Mouse (Mus musculus): ENCODE results near the gene Tex33. TPM values are rescaled to one million over a fixed set of nuclear protein-coding genes. Genes with fewer than 3 reads are reported as not detected.

Tex33 gene
- polyA plus RNA-seq, 1 experiment from 2014 or later, result not detected

GRCm38 (mm10) chr15:78374204-78374603, 21.5 kb downstream of the Tex33 start:
- H3K36me3 ChIP-seq (ENCODE audit: control insufficient read depth, insufficient read depth), result no peaks in the 10 kb centered on the region
- no peak overlapping the region for H3K27ac ChIP-seq (ENCODE audit: low read length)
- no peak overlapping the region for H3K4me3 ChIP-seq (ENCODE audit: low read depth, low read length)
- H3K4me2 ChIP-seq (ENCODE audit: low read depth, low read length), result no peak overlapping the region
- H3K9me3 ChIP-seq (replicated peaks; ENCODE audit: control insufficient read depth, low read length), result no peaks in the 10 kb centered on the region
- 51% methylated on average over 3 of the region's 3 CpGs for WGBS (ENCODE audit: insufficient replicate concordance)
- no peaks in the 10 kb centered on the region; the same call in 1 of the 2 replicates for H3K4me1 ChIP-seq (ENCODE audit: control insufficient read depth, low read depth, low read length)
- ATAC-seq (ENCODE audit: low read depth), result no peak
- peaks cover 4% of the 10 kb centered on the region; the same call in 1 of the 2 replicates for H3K27me3 ChIP-seq (ENCODE audit: control insufficient read depth, insufficient read depth, low read depth, low read length)
- no peak overlapping the region for H3K9ac ChIP-seq (ENCODE audit: low read depth, low read length)

- Histone ChIP-seq H3K9ac (ENCODE audit: low read depth, low read length) (no peak overlapping the region), H3K4me1 (ENCODE audit: control insufficient read depth, low read depth, low read length) (peaks cover 2% of the 10 kb centered on the region; the same call in 1 of the 2 replicates), H3K27me3 (ENCODE audit: control insufficient read depth, insufficient read depth, low read depth, low read length) (peaks cover 4% of the 10 kb centered on the region; the same call in 1 of the 2 replicates), H3K36me3 (ENCODE audit: control insufficient read depth, insufficient read depth) (no peaks in the 10 kb centered on the region), H3K4me3 (ENCODE audit: low read depth, low read length) (no peak overlapping the region), H3K27ac (ENCODE audit: low read length) (no peak overlapping the region), H3K4me2 (ENCODE audit: low read depth, low read length) (no peak overlapping the region), H3K9me3 (replicated peaks; ENCODE audit: control insufficient read depth, low read length) (no peaks in the 10 kb centered on the region)
- 56% methylated on average over 3 of the region's 3 CpGs for WGBS (ENCODE audit: insufficient replicate concordance)
- no peak for ATAC-seq (ENCODE audit: low read depth)
Observed at GRCm38 (mm10) chr15:78372796-78373195, 22.9 kb downstream of the Tex33 start.

- H3K27ac ChIP-seq (ENCODE audit: low read length), result peak overlapping the region; percentile 55
- peaks cover 2% of the 10 kb centered on the region; the same call in 1 of the 2 replicates for H3K4me1 ChIP-seq (ENCODE audit: control insufficient read depth, low read depth, low read length)
- no peak overlapping the region for H3K4me3 ChIP-seq (ENCODE audit: low read depth, low read length)
- no peak overlapping the region for H3K9ac ChIP-seq (ENCODE audit: low read depth, low read length)
- H3K36me3 ChIP-seq (ENCODE audit: control insufficient read depth, insufficient read depth), result no peaks in the 10 kb centered on the region
- H3K27me3 ChIP-seq (ENCODE audit: control insufficient read depth, insufficient read depth, low read depth, low read length), result peaks cover 4% of the 10 kb centered on the region; the same call in 1 of the 2 replicates
- no peaks in the 10 kb centered on the region for H3K9me3 ChIP-seq (replicated peaks; ENCODE audit: control insufficient read depth, low read length)
- 76% methylated on average over 1 of the region's 1 CpGs for WGBS (ENCODE audit: insufficient replicate concordance)
- no peak overlapping the region for H3K4me2 ChIP-seq (ENCODE audit: low read depth, low read length)
- no peak for ATAC-seq (ENCODE audit: low read depth)
Observed at GRCm38 (mm10) chr15:78369641-78370040, 26.1 kb downstream of the Tex33 start.

- H3K27me3 ChIP-seq (ENCODE audit: control insufficient read depth, insufficient read depth, low read depth, low read length), result peaks cover 4% of the 10 kb centered on the region; the same call in 1 of the 2 replicates
- peaks cover 2% of the 10 kb centered on the region; the same call in 1 of the 2 replicates for H3K4me1 ChIP-seq (ENCODE audit: control insufficient read depth, low read depth, low read length)
- no peak overlapping the region for H3K4me3 ChIP-seq (ENCODE audit: low read depth, low read length)
- WGBS (ENCODE audit: insufficient replicate concordance), result 3% methylated on average over 8 of the region's 8 CpGs
- H3K27ac ChIP-seq (ENCODE audit: low read length), result peak overlapping the region; percentile 59
- no peak overlapping the region for H3K4me2 ChIP-seq (ENCODE audit: low read depth, low read length)
- peak; percentile 93 for ATAC-seq (ENCODE audit: low read depth)
- no peaks in the 10 kb centered on the region for H3K9me3 ChIP-seq (replicated peaks; ENCODE audit: control insufficient read depth, low read length)
- no peaks in the 10 kb centered on the region for H3K36me3 ChIP-seq (ENCODE audit: control insufficient read depth, insufficient read depth)
- no peak overlapping the region for H3K9ac ChIP-seq (ENCODE audit: low read depth, low read length)
Observed at GRCm38 (mm10) chr15:78368926-78369346, 26.8 kb downstream of the Tex33 start.

GRCm38 (mm10) chr15:78367811-78368210, 27.9 kb downstream of the Tex33 start:
- peaks cover 2% of the 10 kb centered on the region; the same call in 1 of the 2 replicates for H3K4me1 ChIP-seq (ENCODE audit: control insufficient read depth, low read depth, low read length)
- no peak for ATAC-seq (ENCODE audit: low read depth)
- H3K27ac ChIP-seq (ENCODE audit: low read length), result no peak overlapping the region
- peaks cover 4% of the 10 kb centered on the region; the same call in 1 of the 2 replicates for H3K27me3 ChIP-seq (ENCODE audit: control insufficient read depth, insufficient read depth, low read depth, low read length)
- no peaks in the 10 kb centered on the region for H3K36me3 ChIP-seq (ENCODE audit: control insufficient read depth, insufficient read depth)
- no peaks in the 10 kb centered on the region for H3K9me3 ChIP-seq (replicated peaks; ENCODE audit: control insufficient read depth, low read length)
- 34% methylated on average over 3 of the region's 3 CpGs for WGBS (ENCODE audit: insufficient replicate concordance)
- no peak overlapping the region for H3K4me2 ChIP-seq (ENCODE audit: low read depth, low read length)
- H3K4me3 ChIP-seq (ENCODE audit: low read depth, low read length), result no peak overlapping the region
- no peak overlapping the region for H3K9ac ChIP-seq (ENCODE audit: low read depth, low read length)

GRCm38 (mm10) chr15:78366875-78367274, 28.8 kb downstream of the Tex33 start:
- Histone ChIP-seq H3K4me3 (ENCODE audit: low read depth, low read length) (no peak overlapping the region), H3K4me1 (ENCODE audit: control insufficient read depth, low read depth, low read length) (peaks cover 2% of the 10 kb centered on the region; the same call in 1 of the 2 replicates), H3K4me2 (ENCODE audit: low read depth, low read length) (no peak overlapping the region), H3K27ac (ENCODE audit: low read length) (no peak overlapping the region), H3K9ac (ENCODE audit: low read depth, low read length) (no peak overlapping the region), H3K27me3 (ENCODE audit: control insufficient read depth, insufficient read depth, low read depth, low read length) (peaks cover 4% of the 10 kb centered on the region; the same call in 1 of the 2 replicates), H3K36me3 (ENCODE audit: control insufficient read depth, insufficient read depth) (no peaks in the 10 kb centered on the region), H3K9me3 (replicated peaks; ENCODE audit: control insufficient read depth, low read length) (no peaks in the 10 kb centered on the region)
- ATAC-seq (ENCODE audit: low read depth), result no peak
- 68% methylated on average over 8 of the region's 8 CpGs for whole genome bisulfite sequencing (ENCODE audit: insufficient replicate concordance)

GRCm38 (mm10) chr15:78365916-78366315, 29.8 kb downstream of the Tex33 start:
- H3K9ac ChIP-seq (ENCODE audit: low read depth, low read length), result no peak overlapping the region
- no peak overlapping the region for H3K4me2 ChIP-seq (ENCODE audit: low read depth, low read length)
- no peak overlapping the region for H3K4me3 ChIP-seq (ENCODE audit: low read depth, low read length)
- WGBS (ENCODE audit: insufficient replicate concordance), result 35% methylated on average over 2 of the region's 2 CpGs
- ATAC-seq (ENCODE audit: low read depth), result no peak
- H3K27ac ChIP-seq (ENCODE audit: low read length), result no peak overlapping the region
- H3K4me1 ChIP-seq (ENCODE audit: control insufficient read depth, low read depth, low read length), result peaks cover 2% of the 10 kb centered on the region; the same call in 1 of the 2 replicates
- H3K36me3 ChIP-seq (ENCODE audit: control insufficient read depth, insufficient read depth), result no peaks in the 10 kb centered on the region
- H3K27me3 ChIP-seq (ENCODE audit: control insufficient read depth, insufficient read depth, low read depth, low read length), result peaks cover 4% of the 10 kb centered on the region; the same call in 1 of the 2 replicates
- H3K9me3 ChIP-seq (replicated peaks; ENCODE audit: control insufficient read depth, low read length), result no peaks in the 10 kb centered on the region

- Histone ChIP-seq H3K4me3 (ENCODE audit: low read depth, low read length) (no peak overlapping the region), H3K27ac (ENCODE audit: low read length) (no peak overlapping the region), H3K4me2 (ENCODE audit: low read depth, low read length) (no peak overlapping the region), H3K9ac (ENCODE audit: low read depth, low read length) (no peak overlapping the region), H3K36me3 (ENCODE audit: control insufficient read depth, insufficient read depth) (no peaks in the 10 kb centered on the region), H3K27me3 (ENCODE audit: control insufficient read depth, insufficient read depth, low read depth, low read length) (no peaks in the 10 kb centered on the region), H3K9me3 (replicated peaks; ENCODE audit: control insufficient read depth, low read length) (no peaks in the 10 kb centered on the region), H3K4me1 (ENCODE audit: control insufficient read depth, low read depth, low read length) (no peaks in the 10 kb centered on the region)
- 61% methylated on average over 5 of the region's 5 CpGs for WGBS (ENCODE audit: insufficient replicate concordance)
- ATAC-seq (ENCODE audit: low read depth), result no peak
Observed at GRCm38 (mm10) chr15:78355548-78355947, 40.2 kb downstream of the Tex33 start.

GRCm38 (mm10) chr15:78354958-78355357, 40.8 kb downstream of the Tex33 start:
- WGBS (ENCODE audit: insufficient replicate concordance), result 0% methylated on average over 1 of the region's 1 CpGs
- H3K4me3 ChIP-seq (ENCODE audit: low read depth, low read length), result no peak overlapping the region

More at GRCm38 (mm10) chr15:78354958-78355357, 40.8 kb downstream of the Tex33 start:
- no peak overlapping the region for H3K4me2 ChIP-seq (ENCODE audit: low read depth, low read length)
- ATAC-seq (ENCODE audit: low read depth), result no peak
- H3K9ac ChIP-seq (ENCODE audit: low read depth, low read length), result no peak overlapping the region
- H3K27ac ChIP-seq (ENCODE audit: low read length), result no peak overlapping the region
- H3K4me1 ChIP-seq (ENCODE audit: control insufficient read depth, low read depth, low read length), result no peaks in the 10 kb centered on the region
- no peaks in the 10 kb centered on the region for H3K36me3 ChIP-seq (ENCODE audit: control insufficient read depth, insufficient read depth)
- no peaks in the 10 kb centered on the region for H3K9me3 ChIP-seq (replicated peaks; ENCODE audit: control insufficient read depth, low read length)
- H3K27me3 ChIP-seq (ENCODE audit: control insufficient read depth, insufficient read depth, low read depth, low read length), result no peaks in the 10 kb centered on the region

Measured in liver, embryonic 16.5 days (tissue).